Mouse (Mus musculus): Measurements from ENCODE around the gene Dek. TPM values are rescaled to one million over a fixed set of nuclear protein-coding genes. Genes with fewer than 3 reads are reported as not detected.
A peak's percentile ranks its signal among the peaks of the same experiment; 100 is the strongest.

The Dek gene
- polyA plus RNA-seq, 2 experiments, result 167 to 330 TPM

GRCm38 (mm10) chr13:47104856-47105541 is 1.0 kb downstream of the Dek start:
- peak overlapping the region; percentile 100 for H3K9ac ChIP-seq (replicated peaks)
- peak overlapping the region; percentile 97 for H3K27ac ChIP-seq
- no peaks in the 10 kb centered on the region for H3K27me3 ChIP-seq (ENCODE audit: control insufficient read depth, insufficient read depth, low read length)
- under 1% methylated on average over 25 of the region's 25 CpGs for WGBS (ENCODE audit: insufficient replicate concordance)
- H3K4me1 ChIP-seq (replicated peaks; ENCODE audit: control insufficient read depth in 2 of 2, insufficient read depth in 2 of 2, low read length in 1 of 2), result peaks cover 41 to 44% of the 10 kb centered on the region in 2 experiments
- peaks cover 35% of the 10 kb centered on the region for H3K36me3 ChIP-seq (replicated peaks; ENCODE audit: control insufficient read depth, insufficient read depth, low read depth)
- H3K4me3 ChIP-seq (ENCODE audit: insufficient read depth in 1 of 2, low read depth in 2 of 2, low read length in 2 of 2), result peak overlapping the region; percentile 96 to 100
- TF ChIP-seq EP300 (IDR thresholded peaks at IDR 0.05; ENCODE audit: low read depth) (0 out of 2 replicates have a peak, but pooled peaks have one; percentile 21), CTCF (IDR thresholded peaks at IDR 0.05; ENCODE audit: low read depth) (no peak)
- H3K4me2 ChIP-seq (ENCODE audit: low read depth), result peak overlapping the region; percentile 96
- no peaks in the 10 kb centered on the region for H3K9me3 ChIP-seq (ENCODE audit: control insufficient read depth, low read length)
- DNase-seq (ENCODE audit: low read depth in 3 of 3, low spot score in 3 of 3) (no peak), ATAC-seq (ENCODE audit: insufficient read depth) (no peak)

- H3K27ac ChIP-seq, result peak overlapping the region; percentile 45
- peak overlapping the region; percentile 96 to 100 for H3K4me3 ChIP-seq (ENCODE audit: insufficient read depth in 1 of 2, low read depth in 2 of 2, low read length in 2 of 2)
- ATAC-seq (ENCODE audit: insufficient read depth), result no peak
- H3K27me3 ChIP-seq (ENCODE audit: control insufficient read depth, insufficient read depth, low read length), result no peaks in the 10 kb centered on the region
- H3K4me1 ChIP-seq (replicated peaks; ENCODE audit: control insufficient read depth in 2 of 2, insufficient read depth in 2 of 2, low read length in 1 of 2), result peaks cover 33 to 38% of the 10 kb centered on the region in 2 experiments
- H3K4me2 ChIP-seq (ENCODE audit: low read depth), result peak overlapping the region; percentile 96
- H3K36me3 ChIP-seq (replicated peaks; ENCODE audit: control insufficient read depth, insufficient read depth, low read depth), result peaks cover 43% of the 10 kb centered on the region
- H3K9ac ChIP-seq (replicated peaks), result peak overlapping the region; percentile 100
- no peak for DNase-seq (ENCODE audit: low read depth in 3 of 3, low spot score in 3 of 3)
- TF ChIP-seq EP300 (IDR thresholded peaks at IDR 0.05; ENCODE audit: low read depth), result no peak
- no peak for TF ChIP-seq CTCF (IDR thresholded peaks at IDR 0.05; ENCODE audit: low read depth)
- WGBS (ENCODE audit: insufficient replicate concordance), result 18% methylated on average over 2 of the region's 2 CpGs
- no peaks in the 10 kb centered on the region for H3K9me3 ChIP-seq (ENCODE audit: control insufficient read depth, low read length)
These were observed 1.9 kb downstream of the Dek start for GRCm38 (mm10) chr13:47104146-47104545.

GRCm38 (mm10) chr13:47100587-47100986 is 5.4 kb downstream of the Dek start:
- no peaks in the 10 kb centered on the region for H3K27me3 ChIP-seq (ENCODE audit: control insufficient read depth, insufficient read depth, low read length)
- no peak for DNase-seq (ENCODE audit: low read depth in 3 of 3, low spot score in 3 of 3)
- 76% methylated on average over 2 of the region's 2 CpGs for WGBS (ENCODE audit: insufficient replicate concordance)

GRCm38 (mm10) chr13:47099265-47099664 is 6.7 kb downstream of the Dek start:
- Histone ChIP-seq H3K4me2 (ENCODE audit: low read depth) (no peak overlapping the region), H3K4me1 (replicated peaks; ENCODE audit: control insufficient read depth in 2 of 2, insufficient read depth in 2 of 2, low read length in 1 of 2) (peaks cover 11 to 15% of the 10 kb centered on the region in 2 experiments), H3K4me3 (ENCODE audit: insufficient read depth in 1 of 2, low read depth in 2 of 2, low read length in 2 of 2) (no peak overlapping the region), H3K27ac (no peak overlapping the region), H3K36me3 (replicated peaks; ENCODE audit: control insufficient read depth, insufficient read depth, low read depth) (peaks cover 89% of the 10 kb centered on the region), H3K9me3 (ENCODE audit: control insufficient read depth, low read length) (no peaks in the 10 kb centered on the region), H3K9ac (replicated peaks) (no peak overlapping the region), H3K27me3 (ENCODE audit: control insufficient read depth, insufficient read depth, low read length) (no peaks in the 10 kb centered on the region)
- DNase-seq (ENCODE audit: low read depth in 3 of 3, low spot score in 3 of 3), result no peak
- TF ChIP-seq EP300 (IDR thresholded peaks at IDR 0.05; ENCODE audit: low read depth) (no peak), CTCF (IDR thresholded peaks at IDR 0.05; ENCODE audit: low read depth) (no peak)
- ATAC-seq (ENCODE audit: insufficient read depth), result no peak
- 84% methylated on average over 7 of the region's 7 CpGs for WGBS (ENCODE audit: insufficient replicate concordance)

More at GRCm38 (mm10) chr13:47100587-47100986, 5.4 kb downstream of the Dek start:
- Histone ChIP-seq H3K36me3 (replicated peaks; ENCODE audit: control insufficient read depth, insufficient read depth, low read depth) (peaks cover 77% of the 10 kb centered on the region), H3K9ac (replicated peaks) (no peak overlapping the region), H3K4me3 (ENCODE audit: insufficient read depth in 1 of 2, low read depth in 2 of 2, low read length in 2 of 2) (no peak overlapping the region), H3K9me3 (ENCODE audit: control insufficient read depth, low read length) (no peaks in the 10 kb centered on the region), H3K27ac (no peak overlapping the region), H3K4me2 (ENCODE audit: low read depth) (no peak overlapping the region), H3K4me1 (replicated peaks; ENCODE audit: control insufficient read depth in 2 of 2, insufficient read depth in 2 of 2, low read length in 1 of 2) (peaks cover 12 to 16% of the 10 kb centered on the region in 2 experiments)
- no peak for ATAC-seq (ENCODE audit: insufficient read depth)
- TF ChIP-seq CTCF (IDR thresholded peaks at IDR 0.05; ENCODE audit: low read depth) (no peak), EP300 (IDR thresholded peaks at IDR 0.05; ENCODE audit: low read depth) (no peak)

GRCm38 (mm10) chr13:47096591-47096990 is 9.4 kb downstream of the Dek start:
- DNase-seq (ENCODE audit: low read depth in 3 of 3, low spot score in 3 of 3) (no peak), ATAC-seq (ENCODE audit: insufficient read depth) (no peak)
- Histone ChIP-seq H3K27ac (no peak overlapping the region), H3K4me3 (ENCODE audit: insufficient read depth in 1 of 2, low read depth in 2 of 2, low read length in 2 of 2) (no peak overlapping the region), H3K9me3 (ENCODE audit: control insufficient read depth, low read length) (no peaks in the 10 kb centered on the region), H3K4me2 (ENCODE audit: low read depth) (no peak overlapping the region), H3K4me1 (replicated peaks; ENCODE audit: control insufficient read depth in 2 of 2, insufficient read depth in 2 of 2, low read length in 1 of 2) (no peaks in the 10 kb centered on the region), H3K27me3 (ENCODE audit: control insufficient read depth, insufficient read depth, low read length) (no peaks in the 10 kb centered on the region), H3K9ac (replicated peaks) (no peak overlapping the region), H3K36me3 (replicated peaks; ENCODE audit: control insufficient read depth, insufficient read depth, low read depth) (peaks cover 91% of the 10 kb centered on the region)
- TF ChIP-seq EP300 (IDR thresholded peaks at IDR 0.05; ENCODE audit: low read depth) (no peak), CTCF (IDR thresholded peaks at IDR 0.05; ENCODE audit: low read depth) (no peak)
- 85% methylated on average over 2 of the region's 2 CpGs for WGBS (ENCODE audit: insufficient replicate concordance)
